Mouse (Mus musculus) CD4-positive naive resting alpha-beta T cell, adult 76 days (primary cell): ENCODE data around the gene Tas2r144. TPM values are rescaled to one million over a fixed set of nuclear protein-coding genes. Genes with fewer than 3 reads are reported as not detected.

Source experiments
- total RNA-seq: library from RNA; stranded (reverse); gene quantifications from one replicate; pipeline ENCODE4 v1.2.4, GENCODE M21; 2023

The Tas2r144 gene
- not detected for total RNA-seq

DNA sequence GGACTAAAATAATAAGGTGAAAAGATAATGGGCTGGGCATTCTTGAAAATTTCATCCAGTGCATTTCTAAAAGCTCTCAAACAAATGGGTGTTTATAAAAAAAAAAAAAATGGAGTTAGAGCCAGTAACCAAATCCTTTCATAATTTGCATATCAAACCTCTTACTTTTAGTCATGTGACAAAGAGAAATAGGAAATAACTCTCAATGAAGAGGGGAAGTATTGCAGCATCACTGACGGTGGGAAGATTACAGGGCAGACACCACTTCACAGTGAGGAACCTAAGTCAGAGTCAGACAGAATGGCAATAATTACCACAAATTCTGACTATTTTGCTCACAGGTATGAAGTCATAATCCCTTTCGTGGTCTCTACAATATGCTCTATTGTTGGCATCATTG is at the start of gene Tas2r144:
TSS of gene Tas2r144 (plus strand) at position 301 of the 400 bp plus-strand sequence.

DNA sequence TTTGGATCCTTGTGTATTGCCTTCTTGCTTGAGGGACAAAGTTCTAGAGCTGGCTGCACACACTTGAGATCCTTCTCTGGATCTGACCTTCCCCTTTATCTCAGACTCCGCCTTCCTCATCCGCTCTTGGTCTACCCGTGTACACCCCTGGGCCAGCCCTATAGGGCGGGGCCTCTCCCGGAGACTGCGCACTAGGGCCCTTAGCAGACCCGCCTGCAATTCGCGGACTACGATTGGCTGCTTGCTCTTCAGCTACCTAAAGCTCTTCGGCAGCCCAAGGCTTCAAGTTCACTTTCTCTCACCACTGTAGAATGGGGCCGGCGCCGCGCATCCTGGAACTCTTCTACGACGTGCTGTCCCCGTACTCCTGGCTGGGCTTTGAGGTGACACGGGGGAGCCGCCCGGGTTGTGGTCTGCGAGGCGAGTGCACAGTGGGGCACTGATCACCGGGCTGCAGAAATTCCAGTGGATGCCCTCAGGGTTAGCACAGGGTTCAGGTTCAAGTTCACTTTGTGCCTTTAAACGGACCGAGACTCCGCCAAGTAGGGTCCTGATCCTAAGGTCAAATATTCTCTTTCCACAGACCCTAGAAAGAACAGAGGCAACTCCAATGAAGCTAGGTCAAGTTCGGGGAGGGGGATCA is 30.7 kb downstream of the Tas2r144 start, which contains the start of gene Gstk1:
TSS of gene Gstk1 (plus strand) at position 225 of the 643 bp plus-strand sequence.

DNA sequence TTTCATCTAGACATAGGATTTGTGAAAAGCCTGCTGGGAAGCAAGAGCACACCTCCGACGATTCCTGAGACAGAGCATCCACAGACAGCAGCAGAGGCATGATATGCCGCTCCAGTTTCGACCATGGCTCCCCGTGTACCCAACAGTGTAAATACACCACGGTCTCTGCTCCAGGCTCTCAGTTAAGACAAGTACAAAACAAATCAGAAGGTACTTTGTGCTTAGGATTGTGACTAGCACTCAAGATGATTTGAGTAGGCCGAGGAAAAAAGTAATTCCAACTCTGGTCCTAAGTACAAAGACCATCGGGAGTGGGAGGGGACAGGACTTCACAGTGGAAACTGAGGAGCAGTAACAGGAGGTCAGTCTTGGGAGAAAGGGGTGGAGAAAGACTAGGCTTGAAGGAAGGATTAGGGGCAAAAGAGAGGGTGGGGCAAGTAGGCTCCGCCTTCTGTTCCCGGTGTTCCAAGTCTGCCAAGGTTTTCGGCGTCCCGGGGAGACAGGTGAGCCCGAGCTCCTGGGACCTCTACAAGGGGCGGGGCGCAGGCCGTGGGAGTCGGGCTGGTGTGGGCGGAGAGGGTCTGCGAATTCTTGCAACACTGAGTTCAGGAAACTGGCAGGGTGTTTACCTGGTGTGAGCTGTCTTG is 46.5 kb downstream of the Tas2r144 start, which contains the start of gene Tmem139:
TSS of gene Tmem139 (plus strand) at position 447 of the 647 bp plus-strand sequence.

GRCm38 (mm10) chr6:42264626-42265312 is 49.6 kb downstream of the Tas2r144 start, which contains the start of gene Casp2:
TSS of gene Casp2 (plus strand) at chr6:42264985.

Other genes with a start within 250 kb of the Tas2r144 start
- gene Sval3, start 247.2 kb upstream of the Tas2r144 start, total RNA-seq: not detected
- not detected for gene Sva, start 176.9 kb upstream of the Tas2r144 start, total RNA-seq
- not detected for gene Tas2r139, start 74.4 kb upstream of the Tas2r144 start, total RNA-seq
- gene Gstk1, start 30.6 kb downstream of the Tas2r144 start, total RNA-seq: 8.6 TPM
- not detected for gene Tmem139, start 46.6 kb downstream of the Tas2r144 start, total RNA-seq
- gene Casp2, start 49.7 kb downstream of the Tas2r144 start, total RNA-seq: 80.2 TPM
- 0.62 TPM for gene Clcn1, start 71.4 kb downstream of the Tas2r144 start, total RNA-seq
- gene Fam131b, start 109.3 kb downstream of the Tas2r144 start, total RNA-seq: not detected
- 108 TPM for gene Zyx, start 134.3 kb downstream of the Tas2r144 start, total RNA-seq
- gene Epha1, start 157.9 kb downstream of the Tas2r144 start, total RNA-seq: not detected
- not detected for gene Tas2r143, start 184.9 kb downstream of the Tas2r144 start, total RNA-seq
- 0.88 TPM for gene Tas2r135, start 190.1 kb downstream of the Tas2r144 start, total RNA-seq
- 0.64 TPM for gene Tas2r126, start 219.2 kb downstream of the Tas2r144 start, total RNA-seq
- gene Olfr458, start 249.9 kb downstream of the Tas2r144 start, total RNA-seq: not detected